Mouse (Mus musculus): ENCODE measurements around the gene Cdc42ep4.

The Cdc42ep4 gene

GRCm38 (mm10) chr11:113751484-113752084 lies at the start of gene Cdc42ep4:
Cdc42ep4 (minus strand) TSS chr11:113751881.
- DNase-seq (ENCODE audit: low spot score in 2 of 2): peak; percentile 81 to 88

GRCm38 (mm10) chr11:113800026-113800425 lies 48.3 kb upstream of the Cdc42ep4 start:
- peak in 1 of 2 experiments; percentile 32 for DNase-seq (ENCODE audit: low spot score in 2 of 2)

- peak in 1 of 2 experiments; percentile 36 for DNase-seq (ENCODE audit: low spot score in 2 of 2)
These were observed 47.4 kb upstream of the Cdc42ep4 start for GRCm38 (mm10) chr11:113799041-113799447.

- DNase-seq (ENCODE audit: low spot score in 2 of 2): no peak
These were observed 46.3 kb upstream of the Cdc42ep4 start for GRCm38 (mm10) chr11:113798011-113798410.

GRCm38 (mm10) chr11:113797014-113797983 lies 45.6 kb upstream of the Cdc42ep4 start:
- DNase-seq (ENCODE audit: low spot score in 2 of 2): no peak

GRCm38 (mm10) chr11:113795846-113796245 lies 44.2 kb upstream of the Cdc42ep4 start:
- DNase-seq (ENCODE audit: low spot score in 2 of 2): no peak

GRCm38 (mm10) chr11:113791357-113792215 lies 39.9 kb upstream of the Cdc42ep4 start:
- no peak for DNase-seq (ENCODE audit: low spot score in 2 of 2)

GRCm38 (mm10) chr11:113789101-113789500 lies 37.4 kb upstream of the Cdc42ep4 start:
- DNase-seq (ENCODE audit: low spot score in 2 of 2): no peak

- peak in 1 of 2 experiments; percentile 73 for DNase-seq (ENCODE audit: low spot score in 2 of 2)
These were observed 36.6 kb upstream of the Cdc42ep4 start for GRCm38 (mm10) chr11:113788183-113788789.

GRCm38 (mm10) chr11:113787432-113788182 lies 35.9 kb upstream of the Cdc42ep4 start:
- peak in 1 of 2 experiments; percentile 38 for DNase-seq (ENCODE audit: low spot score in 2 of 2)

GRCm38 (mm10) chr11:113787009-113787408 lies 35.3 kb upstream of the Cdc42ep4 start:
- DNase-seq (ENCODE audit: low spot score in 2 of 2): no peak

- DNase-seq (ENCODE audit: low spot score in 2 of 2): no peak
These were observed 34.7 kb upstream of the Cdc42ep4 start for GRCm38 (mm10) chr11:113786395-113786794.

- DNase-seq (ENCODE audit: low spot score in 2 of 2): peak in 1 of 2 experiments; percentile 54
These were observed 33.9 kb upstream of the Cdc42ep4 start for GRCm38 (mm10) chr11:113785406-113786171.

GRCm38 (mm10) chr11:113784656-113785396 lies 33.1 kb upstream of the Cdc42ep4 start:
- DNase-seq (ENCODE audit: low spot score in 2 of 2): no peak

GRCm38 (mm10) chr11:113782496-113782895 lies 30.8 kb upstream of the Cdc42ep4 start:
- no peak for DNase-seq (ENCODE audit: low spot score in 2 of 2)

GRCm38 (mm10) chr11:113782006-113782405 lies 30.3 kb upstream of the Cdc42ep4 start:
- no peak for DNase-seq (ENCODE audit: low spot score in 2 of 2)

GRCm38 (mm10) chr11:113779680-113780041 lies 28.0 kb upstream of the Cdc42ep4 start:
- no peak for DNase-seq (ENCODE audit: low spot score in 2 of 2)

GRCm38 (mm10) chr11:113778733-113779679 lies 27.3 kb upstream of the Cdc42ep4 start:
- peak in 1 of 2 experiments; percentile 38 for DNase-seq (ENCODE audit: low spot score in 2 of 2)

All from spleen, postnatal 10 days (tissue).